Mouse (Mus musculus) granulocyte monocyte progenitor cell, adult 5-6 weeks (primary cell): ENCODE data around the gene Naa35. TPM values are rescaled to one million over a fixed set of nuclear protein-coding genes. Genes with fewer than 3 reads are reported as not detected.

Experiments used
- ATAC-seq: replicated peaks from 2 replicates; pipeline ENCODE4 v1.8.0; 2016; ENCODE audit warnings: mild to moderate bottlenecking, moderate TSS enrichment, inconsistent platforms; ENCODE audit not compliant: poor library complexity, severe bottlenecking
- total RNA-seq, 2 experiments: library from RNA; stranded (forward) in 1 of 2; stranded (reverse) in 1 of 2; fragments of 200-712, 200-1000 nt in 1 of 2; fragments of >200 nt in 1 of 2; fragmentation: Nextera tagmentation in 1 of 2; gene quantifications; 2 replicates each; pipeline ENCODE4 v1.2.3; 2014 to 2017

Gene Naa35
- total RNA-seq, 2 experiments from 2014 or later, result 29.1 to 98.6 TPM

DNA sequence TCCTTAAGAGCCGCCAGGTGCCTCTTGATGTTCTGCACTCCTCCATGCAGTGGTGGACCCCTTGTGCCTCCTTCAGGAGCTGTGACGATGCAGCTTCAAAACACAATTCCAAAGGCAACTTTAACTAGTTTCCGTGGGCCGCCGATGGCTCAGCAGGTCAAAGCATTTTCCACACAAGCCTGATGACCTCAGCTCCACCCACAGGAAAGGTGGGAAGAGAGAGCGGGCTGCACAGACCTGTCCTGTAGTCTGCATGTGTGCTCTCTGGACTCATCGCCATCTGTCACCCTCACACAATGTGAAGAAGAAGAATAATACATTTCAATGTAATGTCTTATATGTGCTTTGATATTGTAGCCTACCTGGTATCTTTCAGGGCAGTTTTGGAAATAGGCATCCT lies 41.7 kb downstream of the Naa35 start:
- ATAC-seq, result no peak

DNA sequence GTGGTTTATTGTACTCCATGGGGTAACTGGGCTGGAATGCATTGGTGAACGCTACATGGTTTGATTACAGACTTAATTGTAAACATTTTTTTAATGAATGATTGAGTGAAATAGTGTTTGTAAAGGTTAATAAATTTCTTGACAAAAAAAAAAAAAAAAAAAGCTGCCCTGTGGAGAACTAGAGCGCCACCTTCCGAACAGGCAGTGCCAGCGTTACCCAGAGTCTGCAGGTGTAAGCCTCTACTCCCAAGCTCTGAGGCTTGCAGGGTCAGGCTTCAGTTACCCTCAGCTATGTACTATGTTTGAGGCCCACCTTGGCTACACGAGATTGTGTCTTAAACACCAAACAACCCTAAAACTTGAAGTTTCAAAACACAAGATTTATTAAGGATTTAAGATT lies 49.6 kb downstream of the Naa35 start:
- no peak for ATAC-seq

DNA sequence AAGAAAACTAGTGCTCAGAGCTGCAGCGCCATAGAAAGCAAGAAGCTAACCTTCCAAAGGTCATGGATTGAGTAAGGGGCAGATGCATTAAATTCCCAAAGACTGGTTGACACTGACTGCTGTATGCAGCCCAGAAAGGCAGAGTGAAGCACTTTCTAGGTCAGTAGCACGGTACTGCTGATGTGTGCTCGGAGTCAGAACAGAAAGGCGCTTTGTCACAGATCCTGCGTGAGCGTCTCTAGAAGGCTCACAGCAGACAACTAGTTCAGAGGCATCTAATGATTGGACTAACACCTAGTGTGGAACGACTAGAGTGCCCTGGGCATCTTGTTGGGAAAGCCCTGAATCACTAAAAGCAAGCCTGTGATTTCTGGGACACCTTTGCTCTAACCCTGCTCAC lies 52.7 kb downstream of the Naa35 start:
- ATAC-seq, result no peak

DNA sequence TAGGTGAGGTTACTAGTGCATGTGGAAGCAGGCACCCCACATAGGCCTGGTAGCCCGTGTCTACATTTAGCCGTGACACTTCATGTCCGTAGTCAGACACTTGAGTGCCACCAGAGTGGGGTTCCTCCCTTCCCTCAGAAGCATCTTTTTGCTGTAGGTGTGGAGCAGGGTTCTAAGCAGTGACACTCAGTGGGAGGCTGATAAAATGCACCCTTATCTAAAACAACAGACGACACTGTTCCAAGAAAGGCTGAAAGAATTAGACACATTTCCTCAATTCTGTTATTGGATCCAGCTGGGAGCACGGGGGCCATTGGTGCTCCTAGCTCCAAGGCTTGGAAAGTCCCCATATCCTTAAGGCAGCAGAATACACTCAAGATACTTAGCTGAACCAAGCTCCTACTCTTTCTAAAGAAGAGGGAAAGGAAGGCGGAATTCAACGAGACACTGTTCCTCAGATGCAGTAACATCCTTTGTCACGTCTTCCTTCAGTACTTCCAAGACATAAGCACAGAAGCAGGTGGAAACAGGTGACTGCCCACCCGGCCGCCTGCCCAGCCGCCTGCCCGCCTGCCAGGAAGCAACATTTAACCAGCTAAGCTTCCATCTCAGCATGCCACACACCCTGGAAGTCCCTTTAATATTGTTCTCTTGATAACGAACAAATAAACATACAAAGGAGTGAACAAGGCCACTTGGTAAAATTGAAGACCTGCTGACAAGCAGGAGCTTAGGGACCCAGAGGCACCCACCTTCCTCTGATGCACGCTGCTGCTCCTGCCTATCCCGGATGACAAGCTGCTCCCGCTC lies 54.5 kb downstream of the Naa35 start:
- no peak for ATAC-seq

DNA sequence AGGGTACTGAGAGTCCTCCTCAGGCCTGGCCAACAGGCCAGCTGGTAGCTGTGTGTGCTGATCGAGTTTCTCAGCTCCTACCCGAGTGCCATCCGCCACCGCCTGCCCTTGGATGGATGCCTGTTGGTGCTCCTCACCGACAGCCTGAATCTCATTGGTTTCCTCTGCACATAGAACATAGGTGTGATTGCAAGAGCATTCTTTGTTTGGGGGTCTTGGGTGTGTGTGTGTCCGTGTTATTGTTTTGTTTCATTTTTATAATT lies 55.0 kb downstream of the Naa35 start:
- ATAC-seq, result no peak

DNA sequence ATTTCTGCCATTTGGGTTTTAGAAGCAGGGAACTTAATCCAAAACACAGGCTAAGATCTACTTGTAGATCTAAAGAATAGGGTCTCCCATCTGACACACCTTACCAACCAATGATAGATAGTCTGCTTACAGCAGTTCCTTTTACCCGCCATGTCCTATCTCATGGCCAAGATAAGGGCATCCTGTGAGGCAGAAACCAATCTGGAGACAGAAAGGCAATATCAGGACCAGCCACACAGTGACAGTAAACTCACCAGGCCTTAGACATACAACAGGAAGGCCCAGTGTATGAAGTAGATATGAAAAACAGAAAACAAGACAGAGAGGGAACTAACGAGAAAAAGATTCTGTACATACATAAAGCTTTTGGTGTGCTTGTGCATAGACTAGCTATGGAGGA lies 57.8 kb downstream of the Naa35 start:
- ATAC-seq, result no peak

DNA sequence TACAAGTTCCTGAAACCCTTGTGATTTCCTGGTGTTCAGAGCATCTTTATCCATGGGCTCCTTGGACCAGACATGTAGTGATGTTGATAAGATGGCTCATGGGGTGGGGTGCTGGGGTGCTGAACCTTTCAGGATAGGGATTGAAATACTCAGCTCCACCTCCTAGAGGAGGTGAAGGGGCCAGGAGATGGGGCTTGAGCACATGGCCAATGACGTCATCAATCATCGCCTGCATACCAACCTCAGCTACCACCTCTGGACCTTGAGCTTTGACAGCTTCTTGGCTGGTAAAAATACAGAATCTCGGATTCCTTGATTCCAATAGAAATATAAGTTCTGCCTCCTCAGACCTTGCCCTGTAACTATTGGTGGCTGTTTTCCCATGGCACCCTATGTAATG lies 60.4 kb downstream of the Naa35 start:
- no peak for ATAC-seq

DNA sequence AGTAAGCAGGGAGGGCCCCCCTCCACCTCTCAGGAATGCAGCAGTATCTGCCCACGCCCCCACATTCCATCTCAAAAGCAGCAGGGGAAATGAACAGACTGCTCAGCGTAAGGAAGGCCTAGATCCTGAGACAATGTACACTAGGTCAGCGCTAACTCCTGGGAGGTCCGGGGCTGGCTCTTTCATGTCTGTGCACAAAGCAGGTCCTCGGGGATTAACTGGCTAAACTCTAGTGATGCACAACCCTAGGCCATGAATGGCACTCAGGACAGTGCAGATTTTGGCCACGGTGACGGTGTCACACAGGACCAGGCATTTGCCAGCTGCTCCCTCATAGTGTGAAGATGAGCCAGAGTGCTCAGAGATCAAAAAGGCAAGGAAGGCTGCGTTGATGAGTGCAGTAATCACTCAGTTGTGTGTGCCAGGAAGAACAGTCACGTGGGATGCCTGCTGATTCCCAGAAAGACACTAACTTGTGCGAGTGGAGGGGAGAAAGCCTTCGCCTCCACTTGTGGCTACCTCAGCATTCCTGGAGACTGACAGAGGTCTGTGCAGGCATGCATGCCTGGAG lies 61.7 kb downstream of the Naa35 start:
- no peak for ATAC-seq

DNA sequence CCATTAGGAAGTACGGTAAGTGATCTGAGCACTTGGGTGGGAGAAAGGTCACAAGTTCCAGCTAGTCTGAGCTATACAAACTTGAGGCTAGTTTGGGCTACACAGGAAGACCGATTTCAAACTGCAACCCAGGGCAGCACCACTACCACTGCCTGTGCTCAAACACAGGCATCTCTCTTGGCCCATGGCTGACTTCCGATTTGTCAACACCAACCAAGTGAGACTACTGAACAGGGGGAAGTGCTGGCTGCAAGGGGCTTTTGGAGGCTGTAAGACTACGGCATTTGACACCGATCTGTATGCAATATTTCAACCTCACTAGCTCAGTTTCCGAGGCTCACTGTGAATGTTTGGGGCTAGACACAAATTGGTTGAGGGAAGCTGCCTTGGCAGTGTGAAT lies 62.4 kb downstream of the Naa35 start:
- peak; percentile 61 for ATAC-seq

DNA sequence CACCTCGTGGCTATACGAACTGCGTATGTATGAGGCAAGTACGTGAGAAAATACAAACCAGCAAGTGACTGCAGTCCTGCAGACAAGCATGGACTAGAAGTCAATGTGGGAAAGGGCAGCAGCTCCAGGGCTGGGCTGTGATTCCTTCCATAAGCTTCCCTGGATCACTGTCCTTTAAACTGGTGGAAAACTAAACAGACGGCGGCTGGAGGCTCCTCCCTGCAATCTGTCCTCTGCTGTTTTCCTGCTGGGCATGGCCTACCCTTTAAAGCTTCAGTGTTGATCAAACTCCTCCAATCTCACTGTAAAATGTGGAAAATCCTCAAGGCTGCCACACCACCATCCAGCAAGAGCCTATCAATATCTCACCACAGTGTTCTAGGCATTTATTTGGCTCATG lies 63.5 kb downstream of the Naa35 start:
- ATAC-seq, result no peak

DNA sequence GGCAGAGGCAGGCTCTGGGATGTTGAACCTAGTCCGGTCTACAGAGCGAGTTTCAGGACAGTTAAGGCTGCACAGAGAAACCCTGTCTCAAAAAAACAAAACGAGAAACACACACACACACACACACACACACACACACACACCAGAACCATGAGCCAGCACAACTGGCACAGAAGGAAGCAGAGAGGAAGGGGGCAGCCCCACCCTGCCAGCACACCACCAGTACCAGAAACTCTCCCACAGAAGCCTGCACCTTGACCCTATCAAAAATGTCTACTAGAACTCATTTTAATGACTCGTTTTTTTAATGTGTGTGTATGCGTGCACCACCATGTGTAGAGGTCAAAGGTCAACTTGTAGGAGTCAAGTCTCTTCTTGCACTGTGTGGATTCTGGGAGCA lies 64.7 kb downstream of the Naa35 start:
- no peak for ATAC-seq

DNA sequence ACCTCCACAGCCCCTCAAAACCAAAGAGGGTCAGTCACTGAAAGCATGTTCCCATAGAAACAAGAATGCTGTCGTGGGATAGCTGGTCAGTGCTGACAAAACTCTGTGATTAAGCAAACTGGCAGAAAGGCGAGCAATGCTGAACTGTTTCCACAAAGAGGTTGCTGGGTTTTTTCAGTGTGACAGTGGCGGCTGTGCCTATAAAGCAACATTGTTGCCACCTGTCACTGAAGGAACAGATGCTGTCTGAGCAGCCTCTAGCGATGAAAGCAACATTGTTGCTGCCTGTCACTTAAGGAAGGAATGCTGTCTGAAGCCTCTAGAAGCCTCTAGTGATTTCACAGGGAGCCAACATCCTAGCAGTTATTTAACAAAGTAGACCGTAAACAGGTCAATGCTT lies 67.6 kb downstream of the Naa35 start:
- no peak for ATAC-seq

DNA sequence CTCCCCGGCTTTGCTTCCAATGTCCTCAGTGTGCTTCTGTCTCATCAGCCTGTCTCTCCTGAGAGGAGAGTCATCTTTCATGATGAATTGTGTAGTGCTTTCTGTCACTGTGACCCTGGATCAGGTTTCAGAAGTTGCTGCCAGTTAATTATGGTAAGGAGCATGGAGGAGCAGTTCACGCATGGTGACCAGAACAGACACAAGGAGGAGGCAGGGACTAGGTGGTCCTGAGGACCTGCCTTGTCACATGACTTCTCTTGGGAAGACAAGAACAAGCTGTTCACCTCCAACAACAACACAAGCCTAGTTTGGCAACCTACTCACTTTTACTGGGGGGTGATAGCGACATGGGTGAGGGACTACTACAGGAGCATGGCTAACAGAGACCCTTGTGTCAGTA lies 68.1 kb downstream of the Naa35 start:
- ATAC-seq, result no peak

DNA sequence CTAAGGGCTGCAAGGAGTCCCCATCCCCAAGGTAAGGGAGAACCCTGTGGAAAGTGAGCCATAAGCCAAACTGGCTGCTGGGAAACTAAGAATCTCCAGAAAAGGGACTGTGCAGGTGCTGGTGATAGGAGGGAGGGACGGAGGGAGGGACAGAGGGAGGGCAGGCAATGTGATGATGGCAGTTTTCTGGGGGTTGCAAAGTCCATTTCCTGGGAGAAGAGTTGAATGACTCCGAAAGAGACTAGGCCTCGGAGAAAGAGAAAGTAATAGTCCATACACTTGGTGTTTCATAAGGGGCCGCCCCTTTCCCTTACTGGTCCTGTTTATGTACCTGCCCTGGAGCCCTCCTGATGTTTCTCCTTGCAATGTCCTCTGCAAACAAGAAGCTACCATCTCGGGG lies 69.4 kb downstream of the Naa35 start:
- ATAC-seq, result no peak

DNA sequence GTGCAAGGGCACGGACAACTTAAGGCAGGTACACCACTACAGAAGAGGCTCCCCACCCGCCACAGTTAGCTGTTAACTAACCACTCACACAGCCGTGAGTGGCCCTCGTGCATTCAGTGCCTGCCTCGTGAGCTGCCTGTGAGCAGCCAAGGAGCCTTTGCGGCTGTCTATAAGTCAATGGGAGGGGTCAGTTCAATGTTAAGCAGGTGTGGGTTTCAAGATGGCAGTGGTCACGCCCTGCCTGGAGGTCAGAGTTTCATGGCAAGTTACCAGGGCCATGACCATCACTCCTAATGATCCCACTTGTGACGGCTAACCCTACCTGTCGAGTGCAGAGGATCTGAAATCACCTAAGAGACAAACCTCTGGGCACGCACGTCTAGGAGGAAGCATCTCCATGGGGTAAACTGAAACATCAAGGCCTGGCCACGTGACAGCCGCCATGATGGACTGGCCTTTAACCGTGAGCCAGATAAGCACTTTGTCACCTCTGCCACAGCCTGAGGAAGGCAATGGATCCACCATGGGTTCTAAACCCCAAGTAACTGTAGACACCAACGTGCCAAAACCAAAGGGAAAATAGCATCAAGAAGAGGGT lies 70.8 kb downstream of the Naa35 start:
- no peak for ATAC-seq

DNA sequence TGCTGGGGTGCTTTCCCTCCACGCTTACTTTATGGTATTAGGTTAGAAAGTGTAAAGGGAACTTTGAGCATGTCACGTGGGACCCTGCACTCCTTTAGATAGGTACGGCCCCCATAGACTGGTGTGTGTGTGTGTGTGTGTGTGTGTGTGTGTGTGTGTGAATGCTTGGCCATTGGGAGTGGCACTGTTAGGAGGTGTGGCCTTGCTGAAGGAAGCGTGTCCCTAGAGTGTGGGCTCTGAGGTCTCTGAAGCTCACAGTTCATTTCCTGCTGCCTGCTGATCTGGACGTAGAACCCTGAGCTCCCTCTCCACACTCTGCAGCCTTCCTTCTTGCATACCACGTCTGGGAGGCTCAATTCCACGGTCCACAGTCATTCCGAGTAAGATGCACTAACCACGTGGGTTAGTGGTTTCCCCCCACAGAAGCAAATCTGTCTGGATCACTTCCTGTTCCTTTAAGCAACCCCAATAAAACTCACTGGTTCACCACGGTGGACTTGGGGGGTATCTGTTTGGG lies 71.3 kb downstream of the Naa35 start:
- peak; percentile 90 for ATAC-seq

DNA sequence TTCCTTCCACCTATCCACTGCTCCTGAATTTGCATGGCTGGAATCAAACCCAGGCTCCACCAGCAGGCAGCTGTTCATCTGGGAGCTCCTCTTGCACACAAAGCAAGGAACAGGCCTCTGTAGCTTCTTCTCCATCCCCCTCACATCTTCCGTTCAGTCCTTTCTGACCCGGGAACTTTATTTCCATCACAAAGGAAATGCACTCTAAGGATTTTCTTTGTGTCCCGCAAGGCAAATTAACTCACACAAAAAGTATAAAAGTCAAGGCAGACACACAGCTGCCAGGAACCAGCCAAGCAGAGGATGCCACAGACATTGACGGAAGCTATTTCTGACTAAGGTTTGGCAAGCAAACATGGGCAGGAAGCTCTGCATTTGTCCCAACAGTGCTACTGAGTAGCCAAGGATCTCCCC lies 71.9 kb downstream of the Naa35 start:
- 0 out of 2 replicates have a peak, but pooled peaks have one; percentile 11 for ATAC-seq

DNA sequence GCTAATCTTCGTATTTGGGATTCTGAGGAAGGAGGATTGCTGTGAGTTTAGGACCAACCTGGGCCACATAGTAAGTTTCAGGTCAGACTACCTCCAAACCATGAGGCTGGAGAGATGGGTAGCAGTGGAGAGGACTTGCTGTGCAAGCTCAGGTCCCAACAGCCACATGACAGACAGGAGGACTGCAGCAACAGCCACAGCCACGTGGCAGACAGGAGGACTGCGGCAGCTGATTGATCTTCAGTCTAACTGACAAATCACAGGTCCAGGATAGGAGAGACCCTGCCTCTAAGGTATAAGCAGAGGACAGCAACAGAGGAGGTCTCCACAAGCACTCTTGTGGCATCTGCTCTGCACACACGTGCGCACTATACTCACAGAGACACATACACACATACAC lies 72.7 kb downstream of the Naa35 start:
- no peak for ATAC-seq

DNA sequence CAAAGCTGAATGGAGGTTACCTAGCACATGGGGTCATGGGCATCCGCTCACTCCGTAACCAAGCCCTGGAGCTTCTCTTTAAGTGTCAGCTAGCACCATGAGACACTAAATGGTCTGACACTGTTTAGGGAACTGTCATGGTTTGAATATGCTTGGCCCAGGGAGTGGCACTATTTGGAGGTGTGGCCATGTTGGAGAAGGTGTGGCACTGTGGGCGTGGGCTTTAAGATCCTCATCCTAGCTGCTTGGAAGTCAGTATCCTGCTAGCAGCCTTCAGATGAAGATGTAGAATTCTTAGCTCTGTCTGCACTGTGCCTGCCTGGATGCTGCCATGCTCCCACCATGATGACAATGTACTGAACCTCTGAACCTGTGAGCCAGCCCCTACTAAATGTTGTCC lies 75.3 kb downstream of the Naa35 start:
- ATAC-seq, result no peak

DNA sequence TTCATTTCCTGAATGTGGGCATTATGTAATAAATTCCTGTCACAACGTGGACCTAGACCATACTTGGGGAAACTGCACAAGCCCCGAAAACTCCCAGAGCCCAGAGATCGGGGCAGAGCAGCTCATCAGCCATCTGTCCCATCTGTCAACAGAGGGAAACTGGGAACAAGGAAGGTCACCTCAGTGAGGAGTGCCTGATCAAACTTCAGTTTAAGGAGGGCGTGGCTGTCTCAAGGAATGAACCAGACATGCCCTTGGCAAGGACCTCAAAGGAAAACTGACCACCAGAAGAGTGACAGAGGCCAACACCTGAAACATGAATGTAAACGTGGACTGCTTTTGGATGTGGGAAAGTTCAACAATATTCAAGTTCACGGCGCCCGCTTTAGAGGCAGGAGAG lies 76.3 kb downstream of the Naa35 start:
- no peak for ATAC-seq

DNA sequence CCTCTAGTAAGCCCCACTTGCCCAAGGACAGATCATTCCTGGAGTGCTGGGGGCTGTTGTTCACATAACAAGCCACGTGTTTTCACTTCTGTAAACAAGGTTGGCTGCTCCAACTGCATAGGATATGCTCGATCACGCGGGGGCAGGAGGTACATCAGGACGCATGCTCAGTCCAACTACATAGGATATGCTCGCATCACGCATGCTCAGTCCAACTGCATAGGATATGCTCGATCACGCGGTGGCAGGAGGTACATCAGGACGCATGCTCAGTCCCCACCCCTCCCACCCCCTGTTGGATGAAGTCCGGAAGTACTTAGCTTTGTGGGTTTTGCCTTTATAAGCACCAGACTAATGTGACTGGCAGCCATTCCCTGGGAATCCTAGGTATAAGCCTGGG lies 76.9 kb downstream of the Naa35 start:
- ATAC-seq, result no peak
